Mouse (Mus musculus) adrenal gland, postnatal 14 days (tissue): ENCODE measurements around the gene Ralb. TPM values are rescaled to one million over a fixed set of nuclear protein-coding genes. Genes with fewer than 3 reads are reported as not detected.

ENCODE experiments used
- DNase-seq: peaks from one replicate; pipeline ENCODE4 v3.0.0; 2021; ENCODE audit warnings: mixed read lengths
- total RNA-seq: library from RNA; stranded (reverse); gene quantifications from 2 replicates; pipeline ENCODE4 v1.2.3, GENCODE M21; 2021

The Ralb gene
- total RNA-seq, 1 experiment from 2014 or later: 58.1 TPM

DNA sequence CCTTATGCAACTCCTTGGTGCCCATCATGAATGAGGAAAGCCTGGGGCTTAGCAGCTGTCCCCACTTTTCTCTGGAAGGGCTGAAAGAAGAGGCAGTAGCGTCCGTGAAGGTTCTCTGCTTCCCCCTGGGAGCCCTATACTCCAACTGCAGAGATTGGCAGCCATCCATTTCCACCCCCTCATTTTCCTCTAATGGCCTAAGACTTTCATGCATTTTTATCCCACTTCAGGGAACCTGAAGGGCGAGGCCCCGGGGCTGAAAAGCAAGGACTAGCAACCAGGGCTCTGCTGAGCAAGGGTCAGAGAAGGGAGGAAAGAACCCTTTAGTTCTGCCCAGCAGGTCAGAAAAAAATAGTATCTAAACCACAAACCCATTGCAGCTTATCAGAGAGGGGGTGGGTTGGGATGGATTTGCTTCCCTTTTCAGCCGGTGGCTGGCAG is 20.4 kb upstream of the Ralb start:
- peak; percentile 47 for DNase-seq

GRCm38 (mm10) chr1:119523826-119524225 is 19.2 kb upstream of the Ralb start:
- no peak for DNase-seq

DNA sequence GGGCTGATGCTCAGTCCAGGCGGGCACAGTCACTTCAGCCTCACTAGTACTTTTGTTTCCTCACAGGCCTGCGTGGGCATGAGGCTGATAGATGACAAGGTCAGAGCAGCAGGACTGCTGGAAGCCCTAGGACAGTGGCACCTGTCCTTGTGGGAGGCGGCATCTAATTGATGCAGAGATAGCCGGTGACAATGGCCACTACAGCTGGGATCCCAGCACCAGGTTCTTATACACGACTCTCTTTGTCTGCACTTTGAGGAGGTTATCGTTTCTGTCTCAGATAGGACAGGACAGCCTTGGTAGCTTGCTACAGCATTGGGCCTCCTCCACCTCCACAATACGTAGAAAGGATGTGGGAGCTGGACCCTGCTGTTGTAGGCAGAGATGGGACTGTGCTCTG is 18.8 kb upstream of the Ralb start:
- DNase-seq: no peak

DNA sequence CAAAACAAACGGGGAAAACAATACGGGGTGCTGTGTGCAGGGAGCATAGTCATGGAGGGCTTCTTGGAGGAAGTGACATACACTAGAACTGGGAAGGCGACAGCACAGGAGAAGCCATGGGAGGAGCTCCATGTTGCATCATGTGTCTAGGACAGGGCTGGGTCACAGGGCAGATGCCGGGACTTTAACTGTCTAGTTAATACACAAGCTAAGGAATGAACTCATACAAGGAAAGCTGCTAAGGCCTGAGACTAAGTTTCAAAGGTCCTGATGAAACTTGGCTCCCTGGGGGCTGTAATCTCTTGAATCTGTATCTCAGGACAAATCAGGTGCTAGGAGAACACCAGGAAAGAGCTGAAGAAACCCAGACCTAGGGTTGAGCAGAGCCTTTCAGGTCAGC is 18.1 kb upstream of the Ralb start:
- DNase-seq: no peak

- DNase-seq: no peak
Measured at GRCm38 (mm10) chr1:119521681-119522080, 17.1 kb upstream of the Ralb start.

GRCm38 (mm10) chr1:119521029-119521428 is 16.4 kb upstream of the Ralb start:
- no peak for DNase-seq

DNA sequence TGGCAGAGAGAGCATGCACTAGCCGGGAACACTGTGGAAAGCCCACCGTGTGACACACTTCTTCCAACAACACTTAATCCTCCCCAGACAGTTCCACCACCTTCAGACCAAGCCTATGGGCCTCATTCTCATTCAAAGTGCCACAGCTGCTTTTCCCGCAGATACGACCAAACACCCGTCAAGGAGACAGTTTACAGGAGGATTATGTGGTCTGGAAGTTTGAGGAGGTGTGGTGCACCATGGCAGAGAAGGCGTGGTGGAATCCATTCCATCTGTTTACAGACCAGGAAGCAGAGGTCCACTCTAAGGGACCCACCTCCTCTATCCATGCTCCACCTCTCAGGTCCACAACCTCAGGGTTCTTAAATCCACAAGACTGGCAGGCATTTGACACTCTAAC is 14.7 kb upstream of the Ralb start:
- no peak for DNase-seq

- DNase-seq: no peak
Measured at GRCm38 (mm10) chr1:119518786-119519185, 14.2 kb upstream of the Ralb start.

- DNase-seq: peak; percentile 31
Measured at GRCm38 (mm10) chr1:119518060-119518459, 13.5 kb upstream of the Ralb start.

GRCm38 (mm10) chr1:119510857-119511256 is 6.3 kb upstream of the Ralb start:
- DNase-seq: peak; percentile 35

GRCm38 (mm10) chr1:119510409-119510808 is 5.8 kb upstream of the Ralb start:
- DNase-seq: no peak

GRCm38 (mm10) chr1:119509474-119509873 is 4.9 kb upstream of the Ralb start:
- DNase-seq: peak; percentile 74

GRCm38 (mm10) chr1:119508548-119508947 is 4.0 kb upstream of the Ralb start:
- DNase-seq: peak; percentile 52

DNA sequence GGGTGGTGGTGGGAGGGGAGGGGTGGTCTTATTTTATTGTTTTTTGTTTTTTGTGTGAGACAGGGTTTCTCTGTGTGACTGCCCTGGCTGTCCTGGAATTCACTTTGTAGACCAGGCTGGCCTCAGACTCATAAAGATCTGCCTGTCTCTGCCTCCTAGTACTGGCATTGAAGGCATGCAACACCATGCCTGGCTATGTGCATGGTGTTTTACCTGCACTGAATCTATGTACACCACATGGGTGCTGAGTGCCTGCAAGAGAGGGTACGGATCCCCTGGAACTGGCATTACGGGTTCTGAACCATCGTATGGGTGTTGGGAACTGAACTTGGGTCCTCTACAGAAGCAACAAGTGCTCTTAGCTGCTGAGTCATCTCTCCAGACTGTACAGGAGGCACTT is 1.4 kb upstream of the Ralb start:
- no peak for DNase-seq

DNA sequence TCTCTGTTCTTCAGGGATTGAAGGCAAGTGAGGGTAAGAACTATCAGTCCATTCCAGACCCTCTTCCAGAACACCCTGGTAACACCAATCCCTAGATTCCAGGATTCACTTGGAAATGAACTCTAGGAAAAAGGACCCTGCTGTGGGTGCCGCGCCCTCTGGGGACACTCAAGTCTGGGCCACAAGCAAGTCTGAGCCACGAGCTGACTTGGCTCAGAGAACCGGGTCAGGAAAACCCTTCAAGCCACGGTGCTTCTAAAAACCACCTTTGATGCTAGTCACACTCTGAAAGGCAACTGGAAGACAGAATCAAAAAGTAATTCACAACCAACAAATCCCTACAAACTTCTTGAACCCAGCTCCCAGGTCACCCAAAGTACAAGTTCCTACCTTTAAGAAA is 786 bp downstream of the Ralb start:
- DNase-seq: peak; percentile 29

DNA sequence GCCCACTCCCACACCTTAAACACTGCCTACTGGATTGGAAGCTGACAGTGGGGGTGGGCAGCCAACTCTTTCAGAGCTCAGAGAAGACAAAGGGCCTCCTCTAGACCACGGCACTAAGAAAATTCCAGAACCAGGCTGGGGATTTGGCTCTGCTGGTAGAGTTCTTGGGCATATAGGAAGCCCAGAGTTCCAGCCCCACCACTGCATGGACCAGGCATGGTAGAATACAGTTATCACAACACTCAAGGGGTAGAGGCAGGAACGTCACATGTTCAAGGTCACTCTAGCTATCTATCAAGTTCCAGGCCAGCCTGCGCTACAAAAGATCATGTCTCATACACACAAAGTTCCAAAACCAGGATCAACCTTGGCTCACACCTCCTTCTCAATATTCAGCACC is 1.4 kb downstream of the Ralb start:
- DNase-seq: peak; percentile 41

GRCm38 (mm10) chr1:119502729-119503128 is 1.9 kb downstream of the Ralb start:
- DNase-seq: no peak

- DNase-seq: no peak
Measured at GRCm38 (mm10) chr1:119501881-119502280, 2.7 kb downstream of the Ralb start.

DNA sequence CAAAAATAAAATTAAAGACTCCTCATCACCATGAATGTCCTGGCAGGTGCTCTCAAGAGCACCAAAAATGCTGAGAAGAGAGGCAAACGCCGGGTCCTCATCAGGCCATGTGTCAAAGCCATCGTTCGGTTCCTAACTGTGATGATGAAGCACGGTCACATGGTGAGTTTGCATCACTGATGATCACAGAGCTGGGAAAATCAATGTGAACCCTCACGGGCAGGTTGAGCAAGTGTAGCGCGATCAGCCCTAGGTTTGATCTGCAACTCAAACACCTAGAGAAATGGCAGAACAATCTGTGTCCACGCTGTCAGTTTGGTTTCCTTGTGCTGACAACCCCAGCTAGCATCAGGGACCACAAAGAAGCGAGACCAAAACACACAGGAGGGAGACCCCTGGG is 5.1 kb downstream of the Ralb start:
- DNase-seq: no peak

DNA sequence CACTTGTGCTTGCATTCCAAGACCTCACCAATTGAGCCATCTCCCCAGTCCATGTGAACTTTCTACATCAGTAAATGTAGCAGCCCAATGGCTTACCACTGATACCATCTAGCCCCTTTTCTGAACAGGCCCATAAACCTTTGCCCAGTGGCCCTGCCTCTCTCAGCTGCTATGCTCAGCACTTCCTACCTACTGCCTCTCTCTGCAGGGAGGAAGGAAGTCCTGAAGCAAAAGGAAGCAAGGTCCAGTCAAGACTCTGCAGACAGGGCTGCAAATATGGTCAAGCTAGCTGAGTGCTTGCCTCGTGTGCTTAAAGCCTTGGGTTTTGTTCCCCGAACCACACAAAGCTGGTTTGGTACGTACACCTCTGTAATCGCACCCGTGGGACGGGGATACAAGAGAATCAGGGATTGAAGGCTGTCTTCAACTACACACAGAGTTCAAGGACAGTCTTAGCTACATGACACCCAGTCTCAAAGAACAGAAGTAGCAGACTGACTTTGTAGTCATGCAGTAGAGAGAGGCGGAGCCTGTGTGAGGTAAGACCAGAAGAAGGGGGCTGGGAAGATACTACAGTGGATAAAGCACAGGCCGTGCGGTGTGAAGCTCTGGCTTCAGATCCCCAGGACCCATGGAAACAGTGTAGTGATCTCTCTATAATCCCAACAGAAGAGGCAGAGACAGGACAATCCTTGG is 5.9 kb downstream of the Ralb start:
- DNase-seq: no peak

GRCm38 (mm10) chr1:119497346-119498004 is 7.1 kb downstream of the Ralb start:
- DNase-seq: no peak

DNA sequence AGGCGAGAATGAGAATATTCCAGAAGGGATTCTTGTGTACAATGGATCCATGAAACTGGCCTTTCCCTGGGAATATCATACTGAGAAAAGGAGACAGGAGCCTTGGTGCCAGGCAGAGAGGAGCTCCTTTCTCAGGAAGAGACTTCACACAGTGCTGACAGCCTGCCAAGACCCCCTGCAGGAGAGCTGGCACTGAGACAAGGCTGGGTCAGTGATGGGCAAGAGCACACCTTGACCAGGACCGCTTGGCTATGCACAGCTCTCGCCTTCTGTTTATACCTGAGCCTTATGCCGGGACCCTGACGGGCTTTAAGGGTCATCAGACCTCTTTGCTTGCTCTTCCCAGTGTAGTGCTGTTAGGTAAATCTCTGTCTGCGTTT is 9.2 kb downstream of the Ralb start:
- no peak for DNase-seq

DNA sequence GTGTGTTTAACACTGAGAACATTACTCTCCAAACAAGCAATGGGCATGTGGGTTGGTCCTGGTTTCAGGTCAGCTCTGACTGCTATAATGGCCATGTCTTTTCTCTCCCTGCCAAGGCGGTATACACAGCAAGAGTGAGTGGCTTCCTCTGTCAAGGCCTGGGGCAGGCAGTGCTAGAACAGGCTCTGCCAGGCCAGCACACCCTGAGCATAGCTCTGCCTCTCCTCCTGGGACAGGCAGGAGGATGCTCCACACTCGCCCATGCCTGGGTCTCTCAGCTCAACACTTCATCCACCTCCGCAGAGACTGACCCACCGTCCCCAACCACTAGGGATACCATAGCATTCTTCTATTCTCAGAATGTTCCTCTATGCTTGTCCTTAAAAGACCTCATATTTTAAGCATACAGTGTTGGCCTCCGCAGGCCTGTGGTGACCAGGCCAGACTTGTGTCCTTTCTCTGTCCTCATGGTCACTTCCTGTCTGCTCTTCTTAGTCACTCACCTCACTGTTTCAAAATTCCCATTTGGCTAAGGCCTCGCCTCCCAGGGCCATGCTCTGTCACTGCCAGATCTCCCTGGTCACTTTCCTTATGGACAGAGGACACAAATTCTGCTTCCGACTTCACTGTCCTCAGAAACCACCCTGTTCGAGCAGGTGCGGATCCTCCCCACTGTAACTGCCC is 9.7 kb downstream of the Ralb start:
- peak; percentile 73 for DNase-seq
